Mouse (Mus musculus) hindbrain, postnatal 0 days (tissue): ENCODE measurements around the gene Lsm12. TPM values are rescaled to one million over a fixed set of nuclear protein-coding genes. Genes with fewer than 3 reads are reported as not detected.

Experiments
- ATAC-seq: fragments of 200-750 bp; cut with Nextera tagmentation; 2 replicates; pipeline ENCODE4 v1.8.0; 2017; ENCODE audit warnings: mild to moderate bottlenecking, moderate TSS enrichment, moderate library complexity
- DNase-seq: peaks from one replicate; pipeline ENCODE4 v3.0.0-alpha.2; 2015; ENCODE audit warnings: low spot score
- H3K27ac ChIP-seq: fragments of 300-500 bp; sonication (generic); 2 replicates; pipeline ENCODE4 v1.5.1; 2014; ENCODE audit warnings: mild to moderate bottlenecking
- H3K27me3 ChIP-seq: fragments of 300-500 bp; sonication (generic); 2 replicates; pipeline ENCODE4 v1.6.1; 2014; ENCODE audit warnings: low read length, mixed read lengths; ENCODE audit not compliant: insufficient read depth
- H3K36me3 ChIP-seq: fragments of 300-500 bp; sonication (generic); 2 replicates; pipeline ENCODE4 v1.6.1; 2014; ENCODE audit warnings: low read length, mixed read lengths; ENCODE audit not compliant: insufficient read depth
- H3K4me1 ChIP-seq: fragments of 300-500 bp; sonication (generic); 2 replicates; pipeline ENCODE4 v1.6.1; 2014; ENCODE audit warnings: antibody characterized with exemption, low read length, mixed read lengths; ENCODE audit not compliant: insufficient read depth
- H3K4me2 ChIP-seq: fragments of 300-500 bp; sonication (generic); 2 replicates; pipeline ENCODE4 v1.6.1; 2014; ENCODE audit warnings: low read depth, mild to moderate bottlenecking, low read length, moderate library complexity, mixed read lengths
- H3K4me3 ChIP-seq: fragments of 300-500 bp; sonication (generic); 2 replicates; pipeline ENCODE4 v1.5.1; 2014; ENCODE audit warnings: low read length
- H3K9ac ChIP-seq: fragments of 300-500 bp; sonication (generic); replicated peaks from 2 replicates; pipeline ENCODE4 v1.6.1; 2014; ENCODE audit warnings: mild to moderate bottlenecking, low read length, moderate library complexity, mixed read lengths
- H3K9me3 ChIP-seq: fragments of 300-500 bp; sonication (generic); 2 replicates; pipeline ENCODE4 v1.6.1; 2016; ENCODE audit warnings: low read length, mixed read lengths
- CTCF ChIP-seq: IDR thresholded peaks from 2 replicates; pipeline ENCODE4 v1.5.1; 2016; ENCODE audit warnings: antibody characterized with exemption, control low read depth, low read depth
- WGBS: fragments of 180-500 bp; shearing (Covaris S2); extraction: QIAGEN DNeasy Blood & Tissue Kit; methylation state at CpG from one replicate; pipeline ENCODE4 v1.1.7; 2014; 5-methylcytosine and 5-hydroxymethylcytosine counted together
- polyA plus RNA-seq: library from polyadenylated mRNA; unstranded; fragments of >200 nt; fragmentation: Nextera tagmentation; extraction: Ambion mirVana; gene quantifications from 2 replicates; pipeline ENCODE4 v1.2.1, GENCODE M21; 2015
- total RNA-seq: library from RNA; depleted of rRNA; stranded (reverse); fragments of >200 nt; gene quantifications from 2 replicates; pipeline ENCODE4 v1.2.3, GENCODE M21; 2014

Gene Lsm12
- total and polyA plus RNA-seq, 2 experiments from 2014 or later = 65.7 to 153 TPM

GRCm38 (mm10) chr11:102146531-102146930 lies 38.6 kb downstream of the Lsm12 start:
- H3K9ac ChIP-seq = no peak overlapping the region
- no peak overlapping the region for H3K27ac ChIP-seq
- H3K36me3 ChIP-seq = no peaks in the 10 kb centered on the region
- TF ChIP-seq CTCF = no peak
- H3K4me2 ChIP-seq = no peak overlapping the region
- H3K4me1 ChIP-seq = no peaks in the 10 kb centered on the region
- 12% methylated on average over 17 of the region's 17 CpGs for WGBS
- ATAC-seq (no peak), DNase-seq (no peak)
- no peak overlapping the region for H3K4me3 ChIP-seq
- H3K9me3 ChIP-seq = no peaks in the 10 kb centered on the region
- H3K27me3 ChIP-seq = peaks cover 51% of the 10 kb centered on the region

- WGBS = 7% methylated on average over 16 of the region's 16 CpGs
- TF ChIP-seq CTCF = no peak
- Histone ChIP-seq H3K9me3 (no peaks in the 10 kb centered on the region), H3K9ac (no peak overlapping the region), H3K4me2 (no peak overlapping the region), H3K27me3 (peaks cover 51% of the 10 kb centered on the region), H3K27ac (no peak overlapping the region), H3K4me3 (no peak overlapping the region), H3K4me1 (no peaks in the 10 kb centered on the region), H3K36me3 (no peaks in the 10 kb centered on the region)
- DNase-seq = no peak
- ATAC-seq = no peak
Measured at GRCm38 (mm10) chr11:102146005-102146404, 39.1 kb downstream of the Lsm12 start.

GRCm38 (mm10) chr11:102145471-102146001 lies 39.6 kb downstream of the Lsm12 start, which contains the start of gene Nags:
Nags (plus strand) TSS chr11:102145513.
- Histone ChIP-seq H3K4me2 (peak within 1 kb of the TSS; percentile 32), H3K27me3 (peaks cover 51% of the 10 kb centered on the region), H3K36me3 (no peaks in the 10 kb centered on the region), H3K4me3 (peak within 1 kb of the TSS; percentile 23), H3K4me1 (no peaks in the 10 kb centered on the region), H3K9me3 (no peaks in the 10 kb centered on the region), H3K27ac (no peak within 1 kb of the TSS), H3K9ac (no peak within 1 kb of the TSS)
- ATAC-seq = 0 out of 2 replicates have a peak, but pooled peaks have one; percentile 18
- WGBS = 2% methylated on average over 49 of the region's 50 CpGs
- TF ChIP-seq CTCF = no peak
- DNase-seq = no peak

- 26% methylated on average over 13 of the region's 13 CpGs for WGBS
- Histone ChIP-seq H3K9me3 (no peaks in the 10 kb centered on the region), H3K36me3 (no peaks in the 10 kb centered on the region), H3K27ac (no peak overlapping the region), H3K4me3 (peak overlapping the region; percentile 23; the same call in 1 of the 2 replicates), H3K4me1 (no peaks in the 10 kb centered on the region), H3K9ac (no peak overlapping the region), H3K27me3 (peaks cover 51% of the 10 kb centered on the region), H3K4me2 (peak overlapping the region; percentile 32; the same call in 1 of the 2 replicates)
- no peak for TF ChIP-seq CTCF
- DNase-seq = no peak
- no peak for ATAC-seq
Measured at GRCm38 (mm10) chr11:102144957-102145470, 40.1 kb downstream of the Lsm12 start.

GRCm38 (mm10) chr11:102142355-102142754 lies 42.7 kb downstream of the Lsm12 start:
- Histone ChIP-seq H3K4me3 (no peak overlapping the region), H3K27ac (no peak overlapping the region), H3K4me2 (no peak overlapping the region), H3K9ac (no peak overlapping the region), H3K27me3 (peaks cover 30% of the 10 kb centered on the region), H3K36me3 (no peaks in the 10 kb centered on the region), H3K9me3 (no peaks in the 10 kb centered on the region), H3K4me1 (no peaks in the 10 kb centered on the region)
- 63% methylated on average over 7 of the region's 7 CpGs for WGBS
- DNase-seq (no peak), ATAC-seq (no peak)
- TF ChIP-seq CTCF = no peak

GRCm38 (mm10) chr11:102140508-102140907 lies 44.6 kb downstream of the Lsm12 start:
- Histone ChIP-seq H3K4me1 (no peaks in the 10 kb centered on the region), H3K9ac (no peak overlapping the region), H3K27me3 (peaks cover 13% of the 10 kb centered on the region), H3K4me2 (no peak overlapping the region), H3K9me3 (no peaks in the 10 kb centered on the region), H3K36me3 (no peaks in the 10 kb centered on the region), H3K27ac (no peak overlapping the region), H3K4me3 (no peak overlapping the region)
- WGBS = 6% methylated on average over 5 of the region's 5 CpGs
- TF ChIP-seq CTCF = peak; percentile 87
- DNase-seq (peak; percentile 72), ATAC-seq (no peak)

GRCm38 (mm10) chr11:102138447-102138740 lies 46.7 kb downstream of the Lsm12 start:
- H3K4me2 ChIP-seq = peak overlapping the region; percentile 59
- H3K4me3 ChIP-seq = peak overlapping the region; percentile 16
- peak; percentile 97 for TF ChIP-seq CTCF
- DNase-seq = peak; percentile 88
- 0 out of 2 replicates have a peak overlapping the region, but pooled peaks have one; percentile 9 for H3K9ac ChIP-seq
- no peaks in the 10 kb centered on the region for H3K36me3 ChIP-seq
- peaks cover under 1% of the 10 kb centered on the region; the same call in 1 of the 2 replicates for H3K27me3 ChIP-seq
- H3K9me3 ChIP-seq = no peaks in the 10 kb centered on the region
- WGBS = under 1% methylated on average over 18 of the region's 18 CpGs
- no peak overlapping the region for H3K27ac ChIP-seq
- peak; percentile 61; the same call in 1 of the 2 replicates for ATAC-seq
- H3K4me1 ChIP-seq = no peaks in the 10 kb centered on the region
